Mouse (Mus musculus) lung, adult 2 months (tissue): Measurements from ENCODE around the gene Txk. TPM values are rescaled to one million over a fixed set of nuclear protein-coding genes. Genes with fewer than 3 reads are reported as not detected.

Experiments
- DNase-seq: peaks from one replicate; pipeline ENCODE4 v3.0.0; 2022
- H3K4me1 ChIP-seq: fragments of 200-500 bp; 2 replicates; pipeline ENCODE4 v1.6.1; 2011; ENCODE audit warnings: low read length; ENCODE audit not compliant: control insufficient read depth, insufficient read depth
- H3K4me3 ChIP-seq: fragments of 200-500 bp; replicated peaks from 2 replicates; pipeline ENCODE3; 2011; ENCODE audit warnings: low read depth, mild to moderate bottlenecking, control low read depth, low read length; ENCODE audit errors: extremely low read depth
- CTCF ChIP-seq: fragments of 200-500 bp; IDR thresholded peaks from 2 replicates; pipeline ENCODE4 v1.5.1; 2011; ENCODE audit warnings: mild to moderate bottlenecking, low read length, control low read depth; ENCODE audit not compliant: insufficient read depth
- POLR2A ChIP-seq: fragments of 200-500 bp; IDR thresholded peaks from 2 replicates; pipeline ENCODE4 v1.6.1; 2011; ENCODE audit warnings: low read depth, mild to moderate bottlenecking, control low read depth, low read length, borderline replicate concordance; ENCODE audit errors: extremely low read depth
- WGBS: fragments of 180-500 bp; shearing (Covaris S2); methylation state at CpG from one replicate; pipeline ENCODE4 v1.1.7; 2018; 5-methylcytosine and 5-hydroxymethylcytosine counted together
- polyA plus RNA-seq: library from polyadenylated mRNA; depleted of rRNA; stranded (reverse); fragments of >200 nt; gene quantifications from 2 replicates; pipeline ENCODE4 v1.2.3, GENCODE M21; 2012

Txk gene
- polyA plus RNA-seq, 1 experiment, result 0.75 TPM

DNA sequence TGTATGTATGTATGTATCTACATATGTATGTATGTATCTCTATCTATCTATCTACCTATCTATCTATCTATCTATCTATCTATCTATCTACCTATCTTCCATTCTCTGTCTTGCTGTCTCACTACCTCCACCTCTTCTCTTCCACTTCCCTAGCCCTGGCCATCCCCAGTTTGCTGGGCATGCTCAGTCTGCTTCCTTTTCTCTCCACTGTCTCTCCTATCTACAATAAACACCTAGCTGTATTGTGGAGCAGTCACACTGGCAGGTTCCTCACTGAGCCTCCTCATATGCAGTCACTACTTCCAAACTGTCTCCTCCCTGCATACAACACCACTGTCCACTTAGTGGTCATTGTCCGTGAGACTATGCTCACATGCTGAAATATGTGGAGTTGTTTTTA lies 19.7 kb downstream of the Txk start:
- Histone ChIP-seq H3K4me1 (no peaks in the 10 kb centered on the region), H3K4me3 (no peak overlapping the region)
- TF ChIP-seq POLR2A, result no peak
- no peak for TF ChIP-seq CTCF
- WGBS, result 77% methylated on average over 1 of the region's 1 CpGs
- DNase-seq, result no peak

DNA sequence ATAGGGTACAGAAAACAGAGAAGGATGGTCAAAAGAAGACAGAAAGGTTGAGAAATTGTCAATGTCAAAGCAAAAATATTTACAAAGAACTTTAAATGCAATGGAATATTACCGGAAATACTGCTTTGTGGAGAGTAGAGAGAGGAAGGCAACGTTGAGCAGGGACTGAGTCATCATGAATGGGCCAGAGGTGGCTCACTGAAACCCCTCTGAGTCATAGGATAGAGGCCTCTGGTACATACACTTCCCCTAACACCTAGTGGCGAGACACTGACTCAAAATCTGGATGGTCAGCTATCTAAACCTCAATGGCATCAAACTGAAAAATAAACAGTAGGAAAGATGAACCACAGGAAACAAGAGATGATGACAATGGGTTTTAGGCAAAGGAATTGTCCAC lies 27.2 kb downstream of the Txk start:
- TF ChIP-seq POLR2A (no peak), CTCF (no peak)
- WGBS, result 63% methylated on average over 3 of the region's 3 CpGs

DNA sequence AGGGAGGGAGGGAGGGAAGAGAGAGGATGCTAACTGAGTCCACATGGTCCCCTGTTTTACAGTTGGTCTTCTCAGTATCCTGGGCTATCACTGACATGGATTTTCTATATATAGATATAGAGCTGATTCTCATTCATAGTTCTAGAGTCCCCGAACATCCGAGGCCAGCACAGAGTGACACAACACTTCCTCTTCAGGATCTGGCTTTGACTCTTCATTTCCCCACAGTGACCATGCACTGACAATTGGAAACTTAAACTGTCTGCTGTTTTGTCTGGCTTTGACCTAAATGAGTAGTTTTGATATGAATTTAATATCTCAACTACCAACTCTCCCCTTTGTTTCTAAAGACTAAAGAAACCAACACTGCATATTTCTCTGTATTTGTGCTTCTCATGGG lies 29.1 kb downstream of the Txk start:
- DNase-seq, result no peak
- H3K4me1 ChIP-seq, result no peaks in the 10 kb centered on the region
- TF ChIP-seq CTCF, result no peak
- no peak for TF ChIP-seq POLR2A

More for the DNA sequence above, 27.2 kb downstream of the Txk start:
- DNase-seq, result no peak
- Histone ChIP-seq H3K4me3 (no peak overlapping the region), H3K4me1 (no peaks in the 10 kb centered on the region)

DNA sequence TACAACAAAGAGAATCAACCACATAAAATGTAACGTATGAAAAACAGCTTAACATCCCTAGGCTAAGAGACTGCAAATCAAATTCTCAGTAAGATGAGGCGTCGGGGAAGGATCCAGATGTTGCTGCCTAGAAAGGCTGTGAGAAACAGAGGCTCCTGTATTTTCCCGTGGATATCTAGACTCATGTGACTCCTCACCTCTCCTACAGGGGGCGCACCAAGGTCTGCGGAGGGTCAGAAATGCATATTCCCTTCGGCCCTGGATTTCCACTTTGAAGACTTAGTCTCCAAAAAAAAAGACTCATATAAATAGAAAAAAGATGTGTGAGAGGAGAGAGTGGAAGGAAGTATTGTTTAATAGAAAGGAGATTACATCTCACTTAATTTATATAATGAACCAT lies 32.0 kb downstream of the Txk start:
- WGBS, result 54% methylated on average over 7 of the region's 7 CpGs
- TF ChIP-seq POLR2A, result no peak
- TF ChIP-seq CTCF, result peak; percentile 56
- DNase-seq, result no peak
- H3K4me1 ChIP-seq, result no peaks in the 10 kb centered on the region
- no peak overlapping the region for H3K4me3 ChIP-seq

More for the DNA sequence above, 29.1 kb downstream of the Txk start:
- whole genome bisulfite sequencing, result 17% methylated on average over 2 of the region's 2 CpGs
- no peak overlapping the region for H3K4me3 ChIP-seq

DNA sequence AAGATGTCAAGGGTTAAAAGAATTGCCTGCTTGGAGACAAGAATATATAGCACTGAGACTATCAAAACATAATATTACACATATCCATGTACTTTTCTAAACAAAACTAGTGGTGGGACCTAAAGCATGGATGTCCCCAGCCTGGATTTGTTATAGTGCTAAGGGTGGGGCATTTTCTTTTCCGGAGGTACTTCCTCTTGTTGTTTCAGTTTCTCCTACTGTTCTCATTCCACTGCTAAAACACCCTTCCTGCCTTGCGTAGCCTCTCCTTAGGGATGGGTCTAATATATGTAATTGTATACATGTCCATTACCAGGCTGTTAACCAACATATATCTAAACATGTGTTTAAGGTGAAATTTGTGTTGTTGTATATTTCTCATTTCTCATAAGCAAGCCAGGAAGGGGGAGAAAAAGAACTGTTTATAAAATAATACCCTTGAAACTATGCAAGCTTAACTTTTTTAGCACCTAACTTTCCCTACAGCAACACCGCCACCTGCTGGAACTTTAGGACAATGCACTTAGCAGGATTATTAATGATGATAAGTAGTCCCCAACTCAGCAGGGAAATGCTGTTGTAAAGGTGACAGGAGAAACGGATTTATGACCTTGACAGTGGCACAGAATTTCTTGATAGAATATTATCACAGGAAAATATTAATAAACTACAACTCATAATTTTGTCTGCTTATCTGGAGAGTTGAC lies 41.9 kb downstream of the Txk start:
- peak; percentile 54 for DNase-seq
- Histone ChIP-seq H3K4me1 (no peaks in the 10 kb centered on the region; the same call in 1 of the 2 replicates), H3K4me3 (no peak overlapping the region)
- WGBS, result 16% methylated on average over 4 of the region's 4 CpGs
- TF ChIP-seq CTCF (peak; percentile 26; the same call in 1 of the 2 replicates), POLR2A (no peak)

DNA sequence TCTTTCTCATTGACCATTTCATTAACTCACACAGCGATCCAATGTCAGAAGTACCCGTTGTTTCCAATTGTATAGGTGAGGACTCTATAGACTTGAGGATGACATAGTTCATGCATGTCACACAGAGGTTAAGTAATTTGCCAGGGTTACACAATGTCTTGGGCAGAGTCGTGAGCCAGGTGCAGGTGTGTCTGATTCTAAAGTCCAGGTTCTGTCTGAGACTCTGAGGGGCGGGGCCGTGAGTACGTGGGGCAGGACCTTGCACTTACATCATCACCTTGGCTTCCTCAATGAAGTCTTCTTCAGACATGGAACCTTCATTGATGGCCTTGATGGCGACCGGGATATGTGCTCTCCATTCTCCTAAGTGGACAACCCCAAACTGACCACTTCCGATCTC lies 42.6 kb downstream of the Txk start:
- DNase-seq, result no peak
- TF ChIP-seq POLR2A, result no peak
- no peak for TF ChIP-seq CTCF
- 82% methylated on average over 9 of the region's 9 CpGs for WGBS
- Histone ChIP-seq H3K4me3 (no peak overlapping the region), H3K4me1 (no peaks in the 10 kb centered on the region; the same call in 1 of the 2 replicates)

DNA sequence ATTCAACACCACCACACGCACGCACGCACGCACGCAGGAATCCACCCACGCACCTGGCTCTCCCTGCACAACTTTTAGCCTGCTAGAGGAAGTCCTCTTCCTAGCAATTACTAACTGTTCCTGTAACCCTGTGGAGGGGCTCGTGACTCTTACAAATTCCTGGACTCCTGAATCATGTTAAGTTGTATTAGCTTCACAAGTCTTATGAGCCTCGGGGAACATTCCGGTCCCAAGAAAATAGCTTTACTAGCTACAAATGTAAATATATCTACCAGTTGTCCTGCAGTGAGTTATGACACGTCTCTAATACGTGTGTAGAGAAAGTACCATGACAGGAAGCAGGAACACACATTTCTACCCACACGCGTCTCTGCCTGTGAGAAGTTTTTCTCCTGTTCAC lies 43.1 kb downstream of the Txk start:
- 67% methylated on average over 13 of the region's 13 CpGs for WGBS
- Histone ChIP-seq H3K4me1 (no peaks in the 10 kb centered on the region; the same call in 1 of the 2 replicates), H3K4me3 (no peak overlapping the region)
- DNase-seq, result no peak
- TF ChIP-seq POLR2A, result no peak
- TF ChIP-seq CTCF, result no peak

DNA sequence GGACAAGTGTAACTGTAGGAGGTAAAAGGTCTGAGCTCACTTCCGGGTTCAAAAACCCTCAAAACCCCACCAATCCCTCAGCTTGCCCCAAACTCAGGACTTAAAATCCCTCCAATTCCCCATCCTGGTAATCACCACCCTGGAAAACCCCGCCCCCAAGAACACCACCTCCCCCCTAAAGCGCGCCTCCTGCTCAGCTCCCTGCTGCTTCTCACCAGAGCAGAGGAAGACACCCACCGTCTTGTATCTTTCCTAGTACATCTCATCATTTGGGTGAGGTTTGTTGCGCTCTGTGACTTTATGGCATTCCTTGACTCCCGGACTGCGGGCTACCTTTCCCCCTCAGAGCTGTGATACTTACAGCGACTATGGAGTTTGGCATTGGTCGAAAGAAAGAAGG lies 45.9 kb downstream of the Txk start:
- no peak overlapping the region for H3K4me3 ChIP-seq
- TF ChIP-seq CTCF (no peak), POLR2A (no peak)
- 70% methylated on average over 10 of the region's 10 CpGs for WGBS
- no peaks in the 10 kb centered on the region; the same call in 1 of the 2 replicates for H3K4me1 ChIP-seq
- no peak for DNase-seq

- TF ChIP-seq POLR2A (no peak), CTCF (no peak)
- 68% methylated on average over 10 of the region's 10 CpGs for WGBS
- Histone ChIP-seq H3K4me1 (no peaks in the 10 kb centered on the region; the same call in 1 of the 2 replicates), H3K4me3 (no peak overlapping the region)
- no peak for DNase-seq
These were observed 46.5 kb downstream of the Txk start for GRCm38 (mm10) chr5:72706095-72706494.

DNA sequence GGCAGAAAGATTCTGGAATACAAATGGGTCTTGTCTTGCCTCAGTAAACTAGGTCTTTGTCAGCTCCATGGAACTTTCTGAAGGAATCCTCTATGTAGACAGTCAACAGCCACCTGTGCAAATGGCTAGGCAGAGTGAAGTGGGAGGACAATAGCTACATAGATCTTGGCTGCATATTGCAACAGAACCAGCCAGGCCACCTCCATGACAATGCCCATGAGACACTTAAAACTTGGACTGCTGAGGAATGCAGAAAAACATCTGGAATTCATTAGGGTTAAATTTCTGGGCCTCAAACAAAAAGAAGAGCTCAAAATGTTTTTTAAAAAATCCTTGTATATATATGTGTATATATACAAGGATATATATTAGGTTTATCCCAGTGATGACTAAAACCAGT lies 50.4 kb downstream of the Txk start:
- no peak for TF ChIP-seq POLR2A
- TF ChIP-seq CTCF, result no peak
- Histone ChIP-seq H3K4me3 (no peak overlapping the region), H3K4me1 (no peaks in the 10 kb centered on the region)
- DNase-seq, result no peak
